Mouse (Mus musculus) embryonic fibroblast, embryonic 13.5 days (primary cell): ENCODE measurements around the gene Ankrd39. TPM values are rescaled to one million over a fixed set of nuclear protein-coding genes. Genes with fewer than 3 reads are reported as not detected.

Source experiments
- H3K27ac ChIP-seq: 2 replicates; pipeline ENCODE4 v1.5.1; 2012; ENCODE audit warnings: low read length, control low read depth, inconsistent platforms; ENCODE audit not compliant: insufficient read depth
- H3K4me1 ChIP-seq: 2 replicates; pipeline ENCODE4 v1.6.1; 2011; ENCODE audit warnings: low read length; ENCODE audit not compliant: control insufficient read depth, insufficient read depth
- H3K4me3 ChIP-seq: 2 replicates; pipeline ENCODE4 v1.5.1; 2011; ENCODE audit warnings: mild to moderate bottlenecking, control low read depth, low read length; ENCODE audit not compliant: insufficient read depth
- CTCF ChIP-seq: IDR thresholded peaks from 2 replicates; pipeline ENCODE4 v1.5.1; 2011; ENCODE audit warnings: mild to moderate bottlenecking, control low read depth, low read length, moderate library complexity, borderline replicate concordance; ENCODE audit not compliant: insufficient read depth
- POLR2A ChIP-seq: IDR thresholded peaks from 2 replicates; pipeline ENCODE4 v1.6.1; 2011; ENCODE audit warnings: low read depth, mild to moderate bottlenecking, control low read depth, low read length, moderate library complexity
- polyA plus RNA-seq: library from polyadenylated mRNA; stranded (reverse); fragments of >200 nt; gene quantifications from 2 replicates; pipeline ENCODE4 v1.2.4, GENCODE M21; 2011; ENCODE audit warnings: low read depth; ENCODE audit not compliant: missing spikeins, insufficient read length

Ankrd39 gene
- polyA plus RNA-seq, 1 experiment, result 7.7 TPM

DNA sequence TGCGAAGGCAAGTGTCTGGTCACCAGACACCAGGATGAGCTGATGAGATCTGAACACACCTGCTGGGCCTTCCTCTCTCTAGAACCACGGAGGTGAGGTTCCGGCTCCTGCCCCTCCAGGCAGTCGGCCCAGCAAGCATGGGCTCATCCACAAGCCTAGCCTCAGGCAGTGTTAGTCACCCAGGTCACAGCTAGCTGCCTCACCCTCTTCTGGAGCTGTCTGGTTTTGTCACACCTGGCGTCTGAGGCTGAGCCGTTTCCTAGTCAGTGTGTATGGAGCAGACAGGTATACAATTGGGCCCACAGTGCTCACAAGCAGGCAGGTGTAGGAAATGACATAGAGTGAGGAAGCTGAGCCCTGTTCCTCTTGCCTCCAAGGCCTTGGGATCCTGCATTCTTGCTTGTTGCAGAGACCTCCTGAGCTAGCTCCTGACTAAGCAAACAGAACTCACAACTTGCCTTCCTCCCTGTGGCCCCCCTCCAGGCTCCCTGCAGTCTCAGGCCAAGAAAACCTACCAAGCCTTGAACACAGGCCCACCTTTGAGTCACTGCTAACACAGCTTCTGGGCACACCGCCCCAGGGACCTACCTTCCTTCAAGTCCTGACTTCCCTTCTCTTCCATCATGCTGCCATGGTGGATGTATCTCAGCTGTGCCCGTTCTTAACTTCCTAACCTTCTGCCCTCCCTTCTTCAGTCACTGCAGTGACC lies 36.3 kb upstream of the Ankrd39 start:
- Histone ChIP-seq H3K4me1 (no peaks in the 10 kb centered on the region), H3K27ac (no peak overlapping the region), H3K4me3 (no peak overlapping the region)
- TF ChIP-seq POLR2A (no peak), CTCF (no peak)

DNA sequence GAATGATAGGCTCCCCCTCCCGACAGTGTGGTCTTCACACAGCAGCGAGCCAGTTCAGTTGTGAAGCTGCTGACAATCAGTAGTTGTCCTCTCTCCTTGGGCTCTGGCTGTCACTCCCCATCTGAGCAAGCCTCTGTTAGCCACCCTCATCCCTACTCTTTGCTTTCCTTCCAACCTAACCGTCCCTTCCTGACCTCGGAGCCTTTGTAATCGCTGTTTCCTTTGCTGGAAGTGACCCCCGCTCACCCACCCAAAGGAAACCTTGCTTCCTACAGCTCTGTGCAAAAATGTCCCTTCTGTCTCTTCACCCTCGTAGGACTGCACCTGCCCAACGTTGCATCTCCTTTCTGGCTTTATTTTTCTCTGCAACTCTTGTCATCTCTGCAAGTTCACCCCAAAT lies 35.0 kb upstream of the Ankrd39 start:
- no peak overlapping the region for H3K4me3 ChIP-seq
- H3K4me1 ChIP-seq, result no peaks in the 10 kb centered on the region
- no peak overlapping the region for H3K27ac ChIP-seq
- no peak for TF ChIP-seq POLR2A
- no peak for TF ChIP-seq CTCF

DNA sequence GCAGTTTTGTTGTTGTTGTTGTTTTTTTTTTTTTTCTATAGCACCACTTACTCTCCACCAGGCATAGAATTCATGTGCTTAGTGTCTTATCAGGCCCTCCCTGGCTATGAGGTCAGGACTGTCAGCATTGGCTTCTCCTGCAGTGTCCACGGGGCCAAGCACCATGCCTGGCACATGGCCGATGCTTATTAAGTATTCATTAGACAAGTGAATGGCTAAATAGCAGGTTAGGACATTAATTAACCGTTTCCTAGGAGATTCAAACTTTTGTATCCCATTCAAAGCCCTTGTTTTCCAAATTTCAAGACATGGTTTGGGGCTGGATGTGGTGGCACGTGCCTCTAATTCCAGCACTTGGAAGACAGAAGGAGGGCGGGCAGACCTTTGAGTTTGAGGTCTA lies 34.0 kb upstream of the Ankrd39 start:
- no peaks in the 10 kb centered on the region for H3K4me1 ChIP-seq
- H3K4me3 ChIP-seq, result no peak overlapping the region
- no peak for TF ChIP-seq POLR2A
- no peak for TF ChIP-seq CTCF
- H3K27ac ChIP-seq, result no peak overlapping the region

DNA sequence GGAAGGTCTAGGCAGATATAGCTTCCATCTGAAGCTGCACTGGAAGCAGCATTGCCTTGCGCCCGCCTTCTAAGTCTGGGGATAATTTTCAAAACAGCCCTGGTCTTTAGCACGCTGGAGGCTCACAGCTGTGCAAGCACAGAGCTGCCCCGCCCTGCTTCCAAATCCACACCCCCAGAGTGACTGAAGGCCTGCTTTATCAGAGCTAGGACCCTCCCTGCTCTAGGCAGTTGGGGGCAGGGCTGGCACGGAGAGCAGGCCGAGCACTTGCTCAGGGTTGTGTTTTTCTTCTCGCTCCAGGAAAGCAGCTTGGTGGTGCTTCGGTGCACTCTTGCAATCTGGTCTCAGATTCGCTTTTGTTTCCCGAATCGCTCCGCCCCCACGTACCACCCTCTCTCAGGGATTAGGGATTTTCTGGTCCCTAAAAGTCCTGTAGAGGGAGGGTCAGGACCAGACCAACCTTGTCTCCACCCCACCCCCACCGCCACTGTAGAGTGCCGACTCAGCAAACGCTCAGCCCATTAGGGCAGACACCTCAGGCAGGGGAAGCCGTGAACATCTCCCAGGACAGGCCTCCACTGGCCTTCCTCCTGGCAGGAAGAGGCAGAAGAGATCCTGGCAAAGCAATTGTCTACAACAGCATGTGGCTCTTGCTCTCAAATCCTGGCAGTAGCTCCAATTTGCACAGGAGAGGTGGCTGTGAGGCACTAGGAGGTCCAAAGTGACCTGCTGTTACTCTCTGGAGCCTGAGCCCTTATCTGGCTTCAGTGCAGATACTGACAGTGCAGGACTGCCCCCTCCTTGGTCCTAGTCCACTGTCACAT lies 33.4 kb upstream of the Ankrd39 start:
- Histone ChIP-seq H3K27ac (no peak overlapping the region), H3K4me3 (no peak overlapping the region), H3K4me1 (no peaks in the 10 kb centered on the region)
- no peak for TF ChIP-seq CTCF
- peak; percentile 53 for TF ChIP-seq POLR2A

DNA sequence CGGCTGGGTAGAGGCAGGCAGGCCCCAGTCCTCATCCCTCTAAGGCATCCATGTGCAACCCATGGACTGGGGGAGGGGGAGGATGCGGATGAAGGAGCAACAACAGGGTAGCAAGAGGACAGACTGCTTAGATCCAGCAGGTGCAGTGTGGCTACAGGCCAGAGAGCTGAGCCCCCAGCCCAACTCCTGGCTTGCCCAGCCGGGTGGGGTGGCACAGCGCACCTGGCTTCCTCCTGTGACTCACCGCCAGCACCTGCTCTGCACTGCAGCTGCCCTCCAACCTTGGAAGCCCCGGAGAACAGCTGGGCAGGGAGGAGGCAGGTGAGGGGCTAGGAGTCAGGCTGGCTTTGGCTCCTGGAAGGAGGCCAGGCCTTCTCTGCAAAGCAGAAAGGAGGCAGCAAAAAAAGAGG lies 32.7 kb upstream of the Ankrd39 start:
- Histone ChIP-seq H3K4me3 (no peak overlapping the region), H3K4me1 (no peaks in the 10 kb centered on the region), H3K27ac (no peak overlapping the region)
- TF ChIP-seq CTCF (no peak), POLR2A (no peak)

DNA sequence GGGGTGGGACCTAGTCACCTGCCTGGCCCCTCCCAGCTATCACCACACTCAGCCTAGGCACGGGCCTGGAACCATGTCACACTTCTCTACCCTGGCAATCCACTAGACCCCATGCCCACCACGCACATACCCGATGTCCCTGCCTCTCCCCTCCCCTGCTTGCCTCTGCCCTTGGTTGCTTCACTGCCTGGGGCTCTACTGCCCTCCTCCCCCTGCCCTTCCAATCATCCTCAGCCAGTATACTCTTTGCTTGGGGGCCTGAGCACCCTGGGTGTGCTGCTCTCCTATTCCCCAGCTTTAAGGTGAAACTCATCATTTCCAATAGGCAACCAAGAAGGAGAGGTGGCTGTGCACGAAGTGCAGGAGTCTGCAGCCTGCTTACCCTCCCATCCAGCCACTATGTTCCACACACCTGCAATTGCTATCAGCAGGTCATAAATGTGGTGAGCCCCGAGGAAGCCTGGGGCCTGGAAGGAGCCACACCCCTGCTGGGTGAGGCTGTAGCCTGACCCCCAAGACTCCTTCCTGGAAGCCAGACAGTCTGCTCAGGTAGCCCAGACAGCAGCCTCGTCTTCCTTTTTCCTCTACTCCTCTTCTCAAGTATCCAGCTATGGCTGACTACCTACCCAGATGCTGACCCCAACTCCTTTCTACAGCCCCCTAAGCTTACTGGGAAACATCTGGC lies 29.9 kb upstream of the Ankrd39 start:
- TF ChIP-seq CTCF (no peak), POLR2A (no peak)
- no peak overlapping the region for H3K4me3 ChIP-seq
- H3K4me1 ChIP-seq, result no peaks in the 10 kb centered on the region
- no peak overlapping the region for H3K27ac ChIP-seq

DNA sequence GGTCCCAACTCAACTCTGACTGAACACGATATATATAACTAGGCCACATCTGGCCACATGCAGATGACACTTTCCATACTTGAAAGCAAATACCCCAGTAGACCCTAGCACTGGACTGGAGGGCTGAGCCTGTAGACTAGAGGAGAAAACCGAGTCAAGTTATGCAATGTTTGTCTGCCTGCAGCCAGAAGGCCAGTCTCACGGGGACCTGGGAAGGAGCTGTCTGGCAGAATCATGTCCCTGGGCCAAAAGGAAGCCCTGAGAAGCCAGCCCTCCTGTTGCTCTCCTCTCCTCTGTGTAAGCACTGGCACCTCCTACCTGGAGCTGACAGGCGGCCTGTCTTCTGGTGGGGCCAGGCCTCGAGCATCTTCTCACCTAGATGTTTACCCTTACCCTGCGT lies 28.1 kb upstream of the Ankrd39 start:
- TF ChIP-seq CTCF (no peak), POLR2A (no peak)
- no peak overlapping the region for H3K4me3 ChIP-seq
- H3K4me1 ChIP-seq, result no peaks in the 10 kb centered on the region
- no peak overlapping the region for H3K27ac ChIP-seq

DNA sequence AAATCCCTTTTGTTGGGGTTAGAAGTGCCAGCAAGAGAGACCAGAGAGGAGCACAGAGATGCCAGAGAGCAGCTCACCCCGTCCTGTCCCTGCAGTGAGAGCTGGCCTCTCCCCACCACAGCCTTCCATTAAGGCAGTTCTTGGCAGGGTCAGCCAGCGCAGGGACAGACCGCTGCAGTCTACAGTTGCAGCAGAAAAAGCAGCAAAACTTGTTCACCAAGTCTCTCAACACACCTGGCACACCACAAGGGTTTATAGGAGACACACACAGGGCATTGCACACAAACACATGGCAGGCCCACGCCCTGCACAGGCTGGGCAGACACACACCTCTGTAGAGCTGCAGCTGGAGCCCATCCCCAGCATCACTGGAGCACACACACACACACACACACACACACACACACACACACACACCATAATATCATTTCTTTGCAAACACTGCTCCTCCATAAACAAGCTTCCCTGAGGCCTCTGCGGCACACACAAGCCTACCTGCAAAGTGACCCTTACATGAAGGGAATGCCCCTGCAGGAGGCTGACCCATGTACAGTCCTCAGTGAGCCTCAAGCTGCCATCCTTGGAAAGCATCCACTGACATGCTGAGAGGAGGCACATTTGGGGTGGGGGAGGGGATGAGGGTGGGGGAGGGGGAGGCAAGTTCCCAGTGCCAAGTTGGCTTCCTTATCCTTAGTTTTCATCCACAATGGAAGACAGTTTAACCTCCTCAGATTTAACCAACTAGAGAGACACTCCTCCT lies 27.1 kb upstream of the Ankrd39 start:
- TF ChIP-seq POLR2A (no peak), CTCF (no peak)
- H3K4me1 ChIP-seq, result no peaks in the 10 kb centered on the region
- H3K4me3 ChIP-seq, result no peak overlapping the region
- H3K27ac ChIP-seq, result no peak overlapping the region

DNA sequence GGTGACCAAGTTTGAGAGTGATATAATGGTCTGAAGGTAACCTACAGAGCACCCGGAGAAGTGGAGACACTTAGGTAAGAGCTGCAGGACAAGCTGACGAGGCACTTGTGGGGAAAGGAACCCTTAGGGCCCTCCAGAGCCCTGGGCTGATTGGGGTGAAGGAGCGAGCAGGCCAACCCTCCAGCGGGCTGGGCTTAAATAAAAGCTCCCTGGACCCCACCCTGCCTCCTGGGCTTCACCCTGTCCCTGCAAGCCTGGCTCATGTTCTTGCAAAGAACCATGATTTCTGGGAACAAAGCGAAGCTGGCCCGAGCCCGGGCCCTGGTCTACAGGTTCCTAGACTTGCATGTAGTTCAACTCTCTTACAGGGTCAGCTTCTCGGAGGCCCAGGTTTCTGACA lies 26.3 kb upstream of the Ankrd39 start:
- no peaks in the 10 kb centered on the region for H3K4me1 ChIP-seq
- H3K27ac ChIP-seq, result no peak overlapping the region
- TF ChIP-seq POLR2A, result no peak
- TF ChIP-seq CTCF, result no peak
- no peak overlapping the region for H3K4me3 ChIP-seq
